Mouse (Mus musculus): ENCODE measurements around the gene Bicc1. TPM values are rescaled to one million over a fixed set of nuclear protein-coding genes. Genes with fewer than 3 reads are reported as not detected.

Gene Bicc1
- total and polyA plus RNA-seq, 3 experiments, result 0.16 TPM; not detected in 2

DNA sequence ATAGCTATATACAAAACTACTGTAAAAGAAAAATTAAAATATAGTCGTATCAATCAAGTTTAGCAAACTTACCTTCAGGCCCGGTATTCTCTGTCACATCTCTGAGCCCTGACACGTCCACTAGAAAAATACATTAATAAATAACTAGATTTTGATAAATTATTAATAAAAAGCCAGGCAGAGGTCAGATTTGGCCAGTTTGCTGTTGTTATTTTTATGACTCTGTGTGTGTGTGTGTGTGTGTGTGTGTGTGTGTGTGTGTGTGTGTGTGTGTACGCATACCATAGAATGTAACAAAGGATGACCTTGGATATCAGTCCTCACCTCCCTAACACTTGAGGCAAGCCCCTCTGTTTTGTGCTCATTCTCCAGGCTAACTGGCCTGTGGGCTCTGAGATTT is 22.4 kb upstream of the Bicc1 start:
- DNase-seq (ENCODE audit: low spot score), result no peak
- Histone ChIP-seq H3K9me3 (replicated peaks) (peaks cover 29% of the 10 kb centered on the region), H3K27me3 (ENCODE audit: insufficient read depth, low read length) (no peaks in the 10 kb centered on the region), H3K4me3 (ENCODE audit: low read depth, low read length) (no peak overlapping the region), H3K36me3 (replicated peaks) (no peaks in the 10 kb centered on the region), H3K4me1 (ENCODE audit: insufficient read depth, low read depth, low read length) (no peaks in the 10 kb centered on the region)
- TF ChIP-seq GATA2 (IDR thresholded peaks at IDR 0.05; ENCODE audit: borderline replicate concordance, low read depth, low read length) (no peak), CTCF (IDR thresholded peaks at IDR 0.05; ENCODE audit: low read depth, low read length) (no peak), GATA1 (IDR thresholded peaks at IDR 0.05; ENCODE audit: borderline replicate concordance, low read length) (no peak), TAL1 (conservative IDR thresholded peaks at IDR 0.05; ENCODE audit: low read depth, low read length) (no peak), POLR2AphosphoS5 (IDR thresholded peaks at IDR 0.05; ENCODE audit: insufficient replicate concordance, low read depth, low read length) (no peak)
- ATAC-seq (ENCODE audit: extremely low read depth, insufficient number of reproducible peaks, low FRiP score, poor library complexity, severe bottlenecking), result no peak

DNA sequence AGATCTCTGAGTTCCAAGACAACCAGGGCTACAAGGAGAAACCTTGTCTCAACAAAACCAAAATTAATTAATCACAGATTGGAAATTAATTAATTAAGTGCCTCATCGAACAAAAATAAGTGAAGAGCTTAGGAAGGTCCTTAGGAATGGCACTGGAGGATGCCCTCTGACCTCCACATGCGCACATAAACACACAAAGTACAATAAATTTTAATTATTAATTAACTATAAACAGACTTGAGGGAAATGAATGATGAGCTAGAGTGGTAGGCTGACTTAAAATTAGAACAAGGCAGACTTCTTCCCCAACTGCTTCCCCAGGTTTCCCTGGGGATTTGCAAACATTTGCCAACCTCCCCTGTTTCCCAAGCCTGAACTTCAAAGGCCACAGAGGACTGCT is 21.6 kb upstream of the Bicc1 start:
- Histone ChIP-seq H3K27me3 (ENCODE audit: insufficient read depth, low read length) (no peaks in the 10 kb centered on the region), H3K4me3 (ENCODE audit: low read depth, low read length) (no peak overlapping the region), H3K36me3 (replicated peaks) (no peaks in the 10 kb centered on the region), H3K9me3 (replicated peaks) (peaks cover 29% of the 10 kb centered on the region), H3K4me1 (ENCODE audit: insufficient read depth, low read depth, low read length) (no peaks in the 10 kb centered on the region)
- TF ChIP-seq POLR2AphosphoS5 (IDR thresholded peaks at IDR 0.05; ENCODE audit: insufficient replicate concordance, low read depth, low read length), result no peak
- TF ChIP-seq TAL1 (conservative IDR thresholded peaks at IDR 0.05; ENCODE audit: low read depth, low read length), result no peak
- no peak for TF ChIP-seq CTCF (IDR thresholded peaks at IDR 0.05; ENCODE audit: low read depth, low read length)
- TF ChIP-seq GATA2 (IDR thresholded peaks at IDR 0.05; ENCODE audit: borderline replicate concordance, low read depth, low read length), result no peak
- TF ChIP-seq GATA1 (IDR thresholded peaks at IDR 0.05; ENCODE audit: borderline replicate concordance, low read length), result no peak
- ATAC-seq (ENCODE audit: extremely low read depth, insufficient number of reproducible peaks, low FRiP score, poor library complexity, severe bottlenecking) (no peak), DNase-seq (ENCODE audit: low spot score) (no peak)

DNA sequence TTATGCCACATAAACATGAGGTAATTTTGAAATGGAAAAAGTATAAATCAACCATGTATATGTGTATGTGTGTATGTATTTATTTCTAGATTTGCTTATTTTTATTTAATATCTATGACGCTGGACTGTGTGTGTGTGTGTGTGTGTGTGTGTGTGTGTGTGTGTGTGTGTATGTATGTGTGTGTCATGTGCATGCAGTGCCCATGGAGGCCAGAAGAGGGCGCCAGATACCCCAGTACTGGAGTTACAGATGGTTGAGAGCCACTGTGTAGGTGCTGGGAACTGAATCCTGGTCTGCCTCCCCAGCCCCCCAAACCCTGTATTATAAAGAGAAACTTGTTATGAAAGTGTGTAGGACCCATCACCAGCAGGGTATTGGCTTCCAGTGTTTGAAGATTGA is 20.6 kb upstream of the Bicc1 start:
- H3K4me1 ChIP-seq (ENCODE audit: insufficient read depth, low read depth, low read length), result no peaks in the 10 kb centered on the region
- DNase-seq (ENCODE audit: low spot score), result no peak

DNA sequence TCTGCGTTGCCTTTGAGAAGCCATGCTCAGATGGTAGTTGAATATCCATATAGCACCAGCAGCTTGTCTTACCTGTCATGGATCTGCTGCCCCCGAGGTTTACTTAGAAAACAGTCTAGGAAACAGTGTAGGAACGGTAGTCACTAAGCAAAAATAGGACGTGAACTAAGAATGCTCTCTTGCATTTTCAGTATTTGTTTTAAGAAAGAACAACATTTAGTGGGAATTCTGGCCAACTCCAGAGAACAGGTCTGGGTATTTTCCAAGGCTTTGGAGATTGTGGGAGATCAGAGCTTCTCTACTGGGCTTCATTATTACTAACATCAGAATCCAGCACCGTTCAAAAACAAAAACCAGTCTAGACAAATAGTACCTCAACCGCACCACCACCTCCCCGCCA is 17.7 kb upstream of the Bicc1 start:
- no peak for ATAC-seq (ENCODE audit: extremely low read depth, insufficient number of reproducible peaks, low FRiP score, poor library complexity, severe bottlenecking)

More for the DNA sequence above, 20.6 kb upstream of the Bicc1 start:
- Histone ChIP-seq H3K9me3 (replicated peaks) (peaks cover 27% of the 10 kb centered on the region), H3K27me3 (ENCODE audit: insufficient read depth, low read length) (no peaks in the 10 kb centered on the region), H3K36me3 (replicated peaks) (no peaks in the 10 kb centered on the region), H3K4me3 (ENCODE audit: low read depth, low read length) (no peak overlapping the region)
- TF ChIP-seq GATA1 (IDR thresholded peaks at IDR 0.05; ENCODE audit: borderline replicate concordance, low read length) (no peak), TAL1 (conservative IDR thresholded peaks at IDR 0.05; ENCODE audit: low read depth, low read length) (no peak), CTCF (IDR thresholded peaks at IDR 0.05; ENCODE audit: low read depth, low read length) (no peak), GATA2 (IDR thresholded peaks at IDR 0.05; ENCODE audit: borderline replicate concordance, low read depth, low read length) (no peak), POLR2AphosphoS5 (IDR thresholded peaks at IDR 0.05; ENCODE audit: insufficient replicate concordance, low read depth, low read length) (no peak)
- no peak for ATAC-seq (ENCODE audit: extremely low read depth, insufficient number of reproducible peaks, low FRiP score, poor library complexity, severe bottlenecking)

DNA sequence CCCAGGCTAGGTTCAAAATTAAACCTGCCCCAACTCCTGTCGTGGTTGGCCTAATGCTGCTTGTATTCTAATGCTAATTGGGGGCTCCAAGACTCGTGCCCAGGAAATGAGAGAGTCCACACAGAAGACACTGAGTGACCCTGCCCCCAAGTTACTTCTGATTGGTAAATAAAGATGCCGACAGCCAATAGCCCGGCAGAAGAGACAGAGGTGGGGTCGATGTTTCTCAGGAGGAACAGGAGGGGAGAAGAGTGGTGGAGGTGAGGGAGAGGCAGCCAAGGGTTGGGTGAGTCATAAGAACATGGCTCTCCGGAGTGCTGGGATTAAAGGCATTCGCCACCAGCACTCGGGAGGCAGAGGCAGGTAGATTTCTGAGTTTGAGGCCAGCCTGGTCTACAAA is 16.8 kb upstream of the Bicc1 start:
- Histone ChIP-seq H3K4me1 (ENCODE audit: insufficient read depth, low read depth, low read length) (no peaks in the 10 kb centered on the region), H3K4me3 (ENCODE audit: low read depth, low read length) (no peak overlapping the region), H3K36me3 (replicated peaks) (no peaks in the 10 kb centered on the region), H3K9me3 (replicated peaks) (peaks cover 26% of the 10 kb centered on the region), H3K27me3 (ENCODE audit: insufficient read depth, low read length) (no peaks in the 10 kb centered on the region)
- no peak for DNase-seq (ENCODE audit: low spot score)
- no peak for ATAC-seq (ENCODE audit: extremely low read depth, insufficient number of reproducible peaks, low FRiP score, poor library complexity, severe bottlenecking)
- TF ChIP-seq CTCF (IDR thresholded peaks at IDR 0.05; ENCODE audit: low read depth, low read length) (no peak), TAL1 (conservative IDR thresholded peaks at IDR 0.05; ENCODE audit: low read depth, low read length) (no peak), GATA1 (IDR thresholded peaks at IDR 0.05; ENCODE audit: borderline replicate concordance, low read length) (no peak), GATA2 (IDR thresholded peaks at IDR 0.05; ENCODE audit: borderline replicate concordance, low read depth, low read length) (no peak), POLR2AphosphoS5 (IDR thresholded peaks at IDR 0.05; ENCODE audit: insufficient replicate concordance, low read depth, low read length) (no peak)

More for the DNA sequence above, 17.7 kb upstream of the Bicc1 start:
- H3K36me3 ChIP-seq (replicated peaks), result no peaks in the 10 kb centered on the region
- no peak overlapping the region for H3K4me3 ChIP-seq (ENCODE audit: low read depth, low read length)
- TF ChIP-seq GATA1 (IDR thresholded peaks at IDR 0.05; ENCODE audit: borderline replicate concordance, low read length) (no peak), POLR2AphosphoS5 (IDR thresholded peaks at IDR 0.05; ENCODE audit: insufficient replicate concordance, low read depth, low read length) (no peak), TAL1 (conservative IDR thresholded peaks at IDR 0.05; ENCODE audit: low read depth, low read length) (no peak), GATA2 (IDR thresholded peaks at IDR 0.05; ENCODE audit: borderline replicate concordance, low read depth, low read length) (no peak), CTCF (IDR thresholded peaks at IDR 0.05; ENCODE audit: low read depth, low read length) (no peak)
- no peaks in the 10 kb centered on the region for H3K4me1 ChIP-seq (ENCODE audit: insufficient read depth, low read depth, low read length)
- H3K9me3 ChIP-seq (replicated peaks), result peaks cover 24% of the 10 kb centered on the region
- H3K27me3 ChIP-seq (ENCODE audit: insufficient read depth, low read length), result no peaks in the 10 kb centered on the region
- no peak for DNase-seq (ENCODE audit: low spot score)

DNA sequence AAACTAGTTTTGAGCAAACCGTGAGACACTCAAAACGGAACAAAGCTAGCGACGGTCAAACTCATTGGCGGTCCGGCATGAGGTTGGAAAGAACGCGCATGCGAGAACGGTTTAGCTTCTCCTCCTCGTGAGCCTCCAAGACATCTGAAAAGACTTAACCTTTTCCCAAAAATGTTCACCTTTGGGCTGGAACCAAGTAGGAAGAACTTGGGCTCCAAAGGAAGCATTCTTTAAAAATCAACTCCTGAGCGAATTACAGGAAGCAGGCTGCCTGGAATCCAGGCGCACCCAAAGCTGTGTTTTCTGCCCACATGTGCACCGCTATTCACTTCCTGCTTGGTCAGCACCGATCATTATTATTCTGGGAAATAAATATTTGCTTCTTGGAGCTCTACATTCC is 15.8 kb upstream of the Bicc1 start:
- no peaks in the 10 kb centered on the region for H3K36me3 ChIP-seq (replicated peaks)
- TF ChIP-seq POLR2AphosphoS5 (IDR thresholded peaks at IDR 0.05; ENCODE audit: insufficient replicate concordance, low read depth, low read length) (no peak), TAL1 (conservative IDR thresholded peaks at IDR 0.05; ENCODE audit: low read depth, low read length) (no peak), CTCF (IDR thresholded peaks at IDR 0.05; ENCODE audit: low read depth, low read length) (no peak), GATA1 (IDR thresholded peaks at IDR 0.05; ENCODE audit: borderline replicate concordance, low read length) (no peak), GATA2 (IDR thresholded peaks at IDR 0.05; ENCODE audit: borderline replicate concordance, low read depth, low read length) (no peak)
- ATAC-seq (ENCODE audit: extremely low read depth, insufficient number of reproducible peaks, low FRiP score, poor library complexity, severe bottlenecking) (no peak), DNase-seq (ENCODE audit: low spot score) (no peak)
- peaks cover 32% of the 10 kb centered on the region for H3K9me3 ChIP-seq (replicated peaks)
- no peaks in the 10 kb centered on the region for H3K4me1 ChIP-seq (ENCODE audit: insufficient read depth, low read depth, low read length)
- no peaks in the 10 kb centered on the region for H3K27me3 ChIP-seq (ENCODE audit: insufficient read depth, low read length)
- H3K4me3 ChIP-seq (ENCODE audit: low read depth, low read length), result no peak overlapping the region

Data from G1E (cell line).